Mouse (Mus musculus): ENCODE measurements at regions not wholly inside any gene's neighbourhood (a gene's known extent, or its start where the extent isn't known, plus 50 kb on each side); places are given as distances from the start of the nearest gene placed in this dataset.
"Not testable (repeated sequence)": the region's sequence is repeated elsewhere in the genome, so short reads cannot be mapped to it uniquely, and the experiment has no call there.

GRCm38 (mm10) chr6:62573611-62574010 is 682.1 kb upstream of the Grid2 start:
- ATAC-seq (ENCODE audit: low read depth) = no peak
- H3K4me3 ChIP-seq (ENCODE audit: low read depth, low read length) = no peak overlapping the region
- 75% methylated on average over 4 of the region's 4 CpGs for WGBS
- no peak overlapping the region for H3K4me2 ChIP-seq (ENCODE audit: low read depth, low read length)
- no peaks in the 10 kb centered on the region for H3K27me3 ChIP-seq (replicated peaks; ENCODE audit: control insufficient read depth, insufficient read depth, low read length)
- DNase-seq (ENCODE audit: low spot score) = no peak
- no peaks in the 10 kb centered on the region for H3K9me3 ChIP-seq (ENCODE audit: control insufficient read depth, low read length)
- no peak overlapping the region for H3K9ac ChIP-seq (ENCODE audit: low read depth, low read length)
- H3K36me3 ChIP-seq (ENCODE audit: control insufficient read depth, insufficient read depth, low read length) = no peaks in the 10 kb centered on the region
- no peaks in the 10 kb centered on the region for H3K4me1 ChIP-seq (ENCODE audit: control insufficient read depth, insufficient read depth, low read length)
- H3K27ac ChIP-seq (replicated peaks; ENCODE audit: low read depth, low read length) = no peak overlapping the region

GRCm38 (mm10) chr6:62576200-62576599 is 679.5 kb upstream of the Grid2 start:
- H3K4me1 ChIP-seq (ENCODE audit: control insufficient read depth, insufficient read depth, low read length) = no peaks in the 10 kb centered on the region
- H3K9ac ChIP-seq (ENCODE audit: low read depth, low read length) = no peak overlapping the region
- no peaks in the 10 kb centered on the region for H3K27me3 ChIP-seq (replicated peaks; ENCODE audit: control insufficient read depth, insufficient read depth, low read length)
- H3K36me3 ChIP-seq (ENCODE audit: control insufficient read depth, insufficient read depth, low read length) = no peaks in the 10 kb centered on the region
- no peak overlapping the region for H3K4me2 ChIP-seq (ENCODE audit: low read depth, low read length)
- ATAC-seq (ENCODE audit: low read depth) (no peak), DNase-seq (ENCODE audit: low spot score) (peak; percentile 51)
- no peak overlapping the region for H3K27ac ChIP-seq (replicated peaks; ENCODE audit: low read depth, low read length)
- no peak overlapping the region for H3K4me3 ChIP-seq (ENCODE audit: low read depth, low read length)
- WGBS = 20% methylated on average over 5 of the region's 5 CpGs
- H3K9me3 ChIP-seq (ENCODE audit: control insufficient read depth, low read length) = no peaks in the 10 kb centered on the region

- DNase-seq (ENCODE audit: low spot score) = no peak
- Histone ChIP-seq H3K36me3 (ENCODE audit: control insufficient read depth, insufficient read depth, low read length) (no peaks in the 10 kb centered on the region), H3K4me1 (ENCODE audit: control insufficient read depth, insufficient read depth, low read length) (no peaks in the 10 kb centered on the region), H3K4me3 (ENCODE audit: low read depth, low read length) (no peak overlapping the region), H3K27ac (replicated peaks; ENCODE audit: low read depth, low read length) (no peak overlapping the region), H3K9ac (ENCODE audit: low read depth, low read length) (no peak overlapping the region), H3K27me3 (replicated peaks; ENCODE audit: control insufficient read depth, insufficient read depth, low read length) (no peaks in the 10 kb centered on the region), H3K9me3 (ENCODE audit: control insufficient read depth, low read length) (no peaks in the 10 kb centered on the region), H3K4me2 (ENCODE audit: low read depth, low read length) (no peak overlapping the region)
- ATAC-seq (ENCODE audit: low read depth) = no peak
These were observed 635.1 kb upstream of the Grid2 start for GRCm38 (mm10) chr6:62620543-62620942.

- not testable (repeated sequence) for H3K36me3 ChIP-seq (ENCODE audit: control insufficient read depth, insufficient read depth, low read length); H3K27ac ChIP-seq (replicated peaks; ENCODE audit: low read depth, low read length); H3K9ac ChIP-seq (ENCODE audit: low read depth, low read length); ATAC-seq (ENCODE audit: low read depth); H3K4me1 ChIP-seq (ENCODE audit: control insufficient read depth, insufficient read depth, low read length); H3K9me3 ChIP-seq (ENCODE audit: control insufficient read depth, low read length); DNase-seq (ENCODE audit: low spot score); H3K4me3 ChIP-seq (ENCODE audit: low read depth, low read length); H3K4me2 ChIP-seq (ENCODE audit: low read depth, low read length); H3K27me3 ChIP-seq (replicated peaks; ENCODE audit: control insufficient read depth, insufficient read depth, low read length)
- 81% methylated on average over 5 of the region's 5 CpGs for WGBS
These were observed 587.6 kb upstream of the Grid2 start for GRCm38 (mm10) chr6:62668123-62668522.

GRCm38 (mm10) chr6:62718389-62718788 is 537.3 kb upstream of the Grid2 start:
- WGBS = 56% methylated on average over 6 of the region's 6 CpGs
- DNase-seq (ENCODE audit: low spot score) (peak; percentile 7), ATAC-seq (ENCODE audit: low read depth) (no peak)
- no peaks in the 10 kb centered on the region for H3K27me3 ChIP-seq (replicated peaks; ENCODE audit: control insufficient read depth, insufficient read depth, low read length)
- H3K9ac ChIP-seq (ENCODE audit: low read depth, low read length) = no peak overlapping the region
- no peaks in the 10 kb centered on the region for H3K4me1 ChIP-seq (ENCODE audit: control insufficient read depth, insufficient read depth, low read length)
- no peaks in the 10 kb centered on the region for H3K36me3 ChIP-seq (ENCODE audit: control insufficient read depth, insufficient read depth, low read length)
- H3K4me3 ChIP-seq (ENCODE audit: low read depth, low read length) = no peak overlapping the region
- H3K9me3 ChIP-seq (ENCODE audit: control insufficient read depth, low read length) = no peaks in the 10 kb centered on the region
- no peak overlapping the region for H3K4me2 ChIP-seq (ENCODE audit: low read depth, low read length)
- no peak overlapping the region for H3K27ac ChIP-seq (replicated peaks; ENCODE audit: low read depth, low read length)

- no peaks in the 10 kb centered on the region for H3K4me1 ChIP-seq (ENCODE audit: control insufficient read depth, insufficient read depth, low read length)
- H3K4me2 ChIP-seq (ENCODE audit: low read depth, low read length) = no peak overlapping the region
- no peaks in the 10 kb centered on the region for H3K36me3 ChIP-seq (ENCODE audit: control insufficient read depth, insufficient read depth, low read length)
- no peaks in the 10 kb centered on the region for H3K9me3 ChIP-seq (ENCODE audit: control insufficient read depth, low read length)
- ATAC-seq (ENCODE audit: low read depth) (no peak), DNase-seq (ENCODE audit: low spot score) (no peak)
- H3K27me3 ChIP-seq (replicated peaks; ENCODE audit: control insufficient read depth, insufficient read depth, low read length) = no peaks in the 10 kb centered on the region
- H3K4me3 ChIP-seq (ENCODE audit: low read depth, low read length) = no peak overlapping the region
- WGBS = 63% methylated on average over 5 of the region's 5 CpGs
- H3K9ac ChIP-seq (ENCODE audit: low read depth, low read length) = no peak overlapping the region
- no peak overlapping the region for H3K27ac ChIP-seq (replicated peaks; ENCODE audit: low read depth, low read length)
These were observed 536.0 kb upstream of the Grid2 start for GRCm38 (mm10) chr6:62719541-62720155.
